Mouse (Mus musculus) erythroblast, adult 5-6 weeks (primary cell): ENCODE measurements around the gene P2rx5. TPM values are rescaled to one million over a fixed set of nuclear protein-coding genes. Genes with fewer than 3 reads are reported as not detected.
A peak's percentile ranks its signal among the peaks of the same experiment; 100 is the strongest.

Experiments used
- ATAC-seq: replicated peaks from 2 replicates; pipeline ENCODE4 v1.8.0; 2016; ENCODE audit warnings: moderate number of reproducible peaks, mild to moderate bottlenecking, moderate TSS enrichment, inconsistent platforms; ENCODE audit not compliant: poor library complexity, low FRiP score, severe bottlenecking
- total RNA-seq, 2 experiments: library from RNA; stranded (forward) in 1 of 2; stranded (reverse) in 1 of 2; fragments of 150-400 nt in 1 of 2; fragments of 200-764, 138-1000 nt in 1 of 2; gene quantifications; 2 replicates each; pipeline versions ENCODE4 v1.2.3 to v1.2.4; 2015 to 2017; ENCODE audit warnings: low replicate concordance in 2 of 2

Gene P2rx5
- total RNA-seq, 2 experiments from 2014 or later: not detected

DNA sequence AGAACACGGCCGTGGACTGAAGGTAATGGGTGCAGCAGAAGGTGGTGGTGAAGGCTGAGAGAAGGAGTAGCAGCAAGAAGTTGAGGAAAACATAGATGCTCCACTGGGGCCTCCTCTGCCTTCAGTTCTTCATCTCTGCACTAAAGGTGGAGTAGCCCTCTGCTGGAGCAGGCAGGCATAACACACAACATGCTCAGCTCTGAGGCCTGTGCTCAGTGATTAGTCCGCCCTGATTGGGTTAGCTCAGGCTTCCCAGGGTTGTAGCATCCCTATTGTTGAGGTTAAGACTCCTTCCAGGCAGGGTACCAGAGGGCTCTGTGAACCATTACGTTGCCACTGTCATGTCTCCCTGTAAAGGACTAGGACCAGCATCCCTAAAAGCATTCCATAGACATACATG lies 9.0 kb downstream of the P2rx5 start:
- peak; percentile 80 for ATAC-seq

DNA sequence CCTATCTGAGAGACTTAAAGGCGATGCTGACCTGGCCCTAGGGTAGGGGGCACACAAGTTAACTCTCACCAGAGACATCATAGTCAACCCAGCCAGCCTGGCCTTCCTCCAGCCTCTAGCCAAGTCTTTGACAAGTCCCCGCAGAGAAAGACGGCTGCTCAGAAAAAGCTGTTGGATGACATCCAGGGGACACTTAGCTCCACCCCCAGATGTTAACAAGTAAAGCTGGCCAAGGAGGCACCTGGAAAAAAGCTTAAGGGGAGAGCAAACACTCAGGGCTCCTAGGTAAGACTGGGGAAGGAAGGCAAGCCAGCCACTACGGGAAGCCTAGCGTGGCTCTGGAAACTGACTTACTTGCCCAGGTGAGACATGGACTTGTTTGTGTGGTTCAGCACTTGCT lies 12.0 kb downstream of the P2rx5 start:
- no peak for ATAC-seq

DNA sequence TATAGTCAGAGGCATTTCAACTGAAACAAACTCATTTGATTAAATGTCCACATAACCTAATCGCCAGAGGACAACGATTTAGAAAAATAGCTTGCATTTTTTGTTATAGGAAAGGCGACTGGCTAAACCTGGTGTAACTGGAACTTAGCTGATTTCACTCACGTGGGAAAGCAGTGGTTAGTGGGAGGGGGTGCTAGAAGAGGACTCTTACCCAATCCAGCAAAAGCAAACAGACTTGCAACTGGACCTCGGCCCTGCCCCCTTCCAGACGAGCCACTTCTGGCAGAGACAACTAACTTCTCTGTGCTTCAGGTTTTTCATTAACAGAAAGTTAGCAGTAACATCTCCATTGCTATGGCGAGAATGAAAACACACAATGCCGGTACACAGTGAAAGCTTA lies 15.4 kb downstream of the P2rx5 start:
- no peak for ATAC-seq

DNA sequence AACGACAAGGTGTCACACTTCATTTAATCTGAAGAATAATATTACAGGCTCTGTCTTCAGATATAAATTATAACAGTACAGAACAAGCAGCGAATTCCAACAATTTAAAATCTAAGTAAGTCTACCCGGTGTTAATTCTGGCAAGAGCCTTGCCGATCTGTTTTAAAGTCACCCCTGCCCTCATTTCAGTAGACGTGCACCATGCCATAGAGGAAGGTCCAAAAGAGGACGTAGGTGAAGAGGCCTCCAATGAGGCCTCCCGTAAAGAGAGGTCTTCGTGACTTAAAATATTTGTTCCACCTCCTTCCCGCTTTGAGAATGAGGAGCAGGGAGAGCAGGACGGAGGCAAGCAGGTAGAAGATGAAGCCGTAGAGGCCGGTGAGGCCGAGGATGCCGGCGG lies 16.0 kb downstream of the P2rx5 start:
- no peak for ATAC-seq

DNA sequence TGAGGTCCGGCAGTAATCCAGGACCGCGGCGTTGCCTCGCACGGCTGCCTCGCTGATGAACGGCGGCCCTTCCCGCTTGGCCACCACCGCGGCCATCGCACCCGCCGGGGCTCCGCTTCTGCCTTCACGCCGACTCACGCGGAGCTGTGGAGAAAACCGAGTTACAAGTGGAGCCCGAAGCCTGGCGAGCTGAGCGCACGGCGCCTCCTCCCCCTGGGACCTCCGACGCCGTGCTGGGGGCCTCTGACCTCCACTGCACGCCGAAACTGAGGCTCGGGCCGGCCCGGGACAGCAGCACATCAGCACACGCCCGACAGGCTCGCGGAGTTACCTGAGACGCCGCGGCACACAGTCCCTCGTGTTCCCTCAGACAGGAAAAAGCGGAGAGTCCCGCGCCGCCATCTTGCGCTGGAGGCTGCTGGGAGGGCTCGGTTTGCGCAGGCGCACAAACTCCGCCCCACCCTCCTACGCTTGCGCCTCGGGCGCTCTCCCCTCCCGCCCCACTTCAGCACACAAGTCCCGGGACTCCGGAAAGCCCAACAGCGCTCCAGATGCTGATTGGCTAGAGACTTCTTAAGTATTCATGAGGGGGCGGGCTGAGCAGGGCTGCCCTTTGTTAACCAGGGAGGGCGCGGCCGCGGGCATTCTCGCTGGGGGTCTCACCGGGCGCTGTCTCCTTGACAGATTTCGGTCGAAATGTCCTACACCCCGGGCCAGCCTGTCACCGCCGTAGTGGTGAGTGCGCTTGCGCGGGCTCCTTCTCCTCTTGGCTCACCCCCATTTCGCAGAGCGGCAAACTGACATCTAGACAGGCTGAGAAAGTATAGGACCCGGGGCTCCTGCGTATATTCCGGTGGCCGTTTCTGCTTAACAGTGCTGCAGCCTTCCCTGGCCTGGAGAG lies 16.6 kb downstream of the P2rx5 start, which contains the start of the genes Emc6 and Tax1bp3:
Gene Emc6 (minus strand): TSS at position 430 of the 901 bp plus-strand sequence.
Gene Tax1bp3 (plus strand): TSS at position 476 of the 901 bp plus-strand sequence.
- ATAC-seq: peak; percentile 96

DNA sequence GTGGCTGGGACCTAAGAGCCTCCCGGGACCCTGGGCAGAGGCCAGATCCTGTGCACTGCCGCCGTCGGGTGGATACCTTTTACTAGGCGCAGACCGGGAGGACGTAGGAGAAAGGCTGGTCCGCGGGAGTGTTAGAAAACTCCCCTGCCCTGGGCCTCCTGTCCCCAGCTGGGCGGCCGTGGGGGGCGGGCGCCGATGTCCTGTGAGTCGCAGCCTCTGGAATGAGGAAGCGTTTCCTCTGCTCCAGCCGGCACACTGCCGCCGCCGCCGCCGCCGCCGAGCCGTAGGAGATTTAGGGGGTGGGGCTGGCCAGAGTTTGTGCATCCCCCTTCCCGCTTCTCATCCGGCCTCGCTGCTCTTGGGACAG lies 17.3 kb downstream of the P2rx5 start:
- peak; percentile 38 for ATAC-seq

DNA sequence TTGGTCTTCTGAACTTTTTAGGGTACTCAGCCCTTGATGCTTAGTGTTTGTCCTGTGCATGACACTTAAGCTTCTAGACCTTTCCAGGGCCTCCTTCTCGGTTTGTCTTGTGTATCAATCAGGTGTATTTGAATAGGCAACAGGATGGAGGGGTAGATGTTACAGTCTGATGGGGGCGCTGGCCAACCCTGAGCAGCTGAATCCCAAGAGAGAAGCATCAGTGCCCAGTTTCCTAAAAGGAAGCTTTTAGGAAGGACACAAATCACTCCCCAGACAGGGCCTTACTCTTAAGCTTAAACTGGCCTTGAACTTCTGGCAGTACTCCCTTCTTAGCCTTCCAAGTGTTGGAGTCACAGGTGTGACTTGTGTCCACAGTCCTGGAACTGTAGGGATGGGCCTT lies 17.7 kb downstream of the P2rx5 start:
- no peak for ATAC-seq

DNA sequence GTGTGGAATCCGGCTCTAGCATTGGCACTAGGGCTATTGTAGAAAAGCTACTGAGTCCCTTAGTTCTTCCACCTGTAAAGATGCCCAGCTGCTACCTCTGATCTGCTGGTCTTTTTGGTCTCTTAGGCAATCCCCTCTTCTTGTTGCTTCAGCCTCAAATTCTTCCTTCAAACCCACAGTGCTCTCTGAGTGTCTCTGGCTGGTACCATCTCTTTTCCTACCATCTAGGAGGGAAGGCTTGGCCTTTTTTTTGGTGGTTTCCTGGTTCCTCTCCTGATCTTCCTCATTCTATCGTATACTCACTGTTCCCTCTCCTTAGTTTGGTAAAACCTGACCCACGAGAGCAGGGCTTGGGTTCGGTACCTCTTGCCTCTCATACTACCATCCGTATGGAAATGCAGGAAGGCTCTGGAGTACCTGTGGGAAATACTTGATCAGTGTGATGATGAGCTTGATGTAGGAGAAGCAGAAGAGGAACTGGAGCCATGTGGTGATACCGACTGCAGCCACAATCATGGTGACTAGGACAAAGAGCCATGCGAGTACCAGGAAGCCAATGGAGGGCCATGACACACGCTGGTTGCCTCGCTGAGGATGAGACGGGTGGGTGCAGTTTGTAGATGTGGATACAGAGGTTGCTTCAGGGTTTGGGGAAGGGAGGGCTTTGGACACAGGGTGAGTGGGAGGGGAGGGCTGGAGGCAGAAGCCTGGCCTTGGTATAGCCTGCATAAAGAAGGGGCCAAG lies 25.8 kb downstream of the P2rx5 start:
- no peak for ATAC-seq

DNA sequence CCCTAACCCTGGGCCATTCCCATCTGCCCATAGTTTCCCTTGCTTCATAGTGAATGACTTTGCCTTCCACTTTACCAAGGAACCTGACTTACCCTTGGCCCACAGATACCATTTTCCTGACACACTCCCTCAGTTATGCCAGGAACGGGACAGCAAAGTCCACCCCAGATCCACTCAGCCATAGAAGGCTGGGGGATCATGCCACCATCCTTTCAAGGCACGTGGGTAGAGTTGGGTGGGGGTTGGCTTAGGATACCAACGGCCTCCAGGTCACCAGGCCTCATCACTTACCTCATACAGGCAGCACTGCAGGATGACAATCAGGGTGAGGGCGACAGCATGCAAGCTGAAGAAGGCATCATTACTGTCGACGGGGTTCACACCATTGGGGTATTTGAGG lies 27.0 kb downstream of the P2rx5 start:
- no peak for ATAC-seq

DNA sequence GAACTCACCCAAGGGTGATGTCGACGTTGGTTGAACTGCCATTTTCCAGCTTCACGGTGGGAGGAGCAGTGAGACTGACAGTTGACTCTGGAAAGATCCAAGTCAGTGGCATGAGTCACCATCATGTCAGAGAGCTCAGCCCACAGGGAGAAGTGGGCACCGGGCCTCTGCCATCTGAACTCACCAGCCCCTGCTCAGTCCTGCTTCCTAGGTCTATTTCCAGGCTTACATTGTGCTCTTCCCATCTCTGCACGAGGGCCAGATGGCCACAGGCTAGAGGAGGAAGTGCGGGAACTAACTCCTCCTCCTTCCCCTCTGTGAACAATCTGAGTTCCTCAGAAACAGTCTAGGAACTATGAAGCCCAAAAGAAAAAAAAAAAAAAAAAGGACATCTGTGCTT lies 32.8 kb downstream of the P2rx5 start:
- no peak for ATAC-seq

DNA sequence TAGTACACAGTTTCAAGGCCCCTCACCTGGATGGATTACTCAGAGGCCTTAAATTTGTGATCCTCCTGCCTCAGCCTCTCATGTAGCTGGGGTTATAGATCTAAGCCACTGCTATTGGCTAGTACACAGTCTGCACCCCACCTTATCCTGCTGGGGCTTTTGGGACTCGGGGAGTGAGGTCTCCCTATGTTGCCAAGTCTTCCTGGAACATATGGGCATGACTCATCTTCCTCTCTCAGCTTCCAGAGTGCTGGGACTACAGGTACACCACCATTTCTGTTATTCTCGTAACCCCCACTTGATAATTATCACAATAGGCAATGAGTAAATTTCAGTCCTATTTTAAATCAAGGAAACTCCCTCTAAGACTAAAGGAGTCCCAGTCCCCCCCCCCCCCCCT lies 34.2 kb downstream of the P2rx5 start:
- ATAC-seq: no peak

DNA sequence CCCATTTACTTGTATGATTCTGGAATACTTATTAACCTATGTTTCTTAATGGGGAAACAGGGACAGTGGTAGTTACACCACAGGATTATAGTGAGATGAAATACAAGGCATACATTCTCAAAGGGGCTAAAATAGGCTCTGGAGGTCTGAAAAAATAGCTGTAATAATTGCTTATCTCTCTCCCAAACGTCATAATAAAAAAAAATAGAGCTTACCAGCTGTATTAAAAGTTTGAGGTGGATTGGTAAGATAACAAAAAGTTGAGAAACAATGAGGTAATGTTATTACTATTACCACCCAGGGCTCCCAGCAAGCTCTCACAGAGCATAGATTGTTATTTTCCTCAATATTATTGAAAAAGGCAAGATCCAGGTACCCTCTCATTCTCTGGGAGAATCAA lies 38.0 kb downstream of the P2rx5 start:
- ATAC-seq: no peak

DNA sequence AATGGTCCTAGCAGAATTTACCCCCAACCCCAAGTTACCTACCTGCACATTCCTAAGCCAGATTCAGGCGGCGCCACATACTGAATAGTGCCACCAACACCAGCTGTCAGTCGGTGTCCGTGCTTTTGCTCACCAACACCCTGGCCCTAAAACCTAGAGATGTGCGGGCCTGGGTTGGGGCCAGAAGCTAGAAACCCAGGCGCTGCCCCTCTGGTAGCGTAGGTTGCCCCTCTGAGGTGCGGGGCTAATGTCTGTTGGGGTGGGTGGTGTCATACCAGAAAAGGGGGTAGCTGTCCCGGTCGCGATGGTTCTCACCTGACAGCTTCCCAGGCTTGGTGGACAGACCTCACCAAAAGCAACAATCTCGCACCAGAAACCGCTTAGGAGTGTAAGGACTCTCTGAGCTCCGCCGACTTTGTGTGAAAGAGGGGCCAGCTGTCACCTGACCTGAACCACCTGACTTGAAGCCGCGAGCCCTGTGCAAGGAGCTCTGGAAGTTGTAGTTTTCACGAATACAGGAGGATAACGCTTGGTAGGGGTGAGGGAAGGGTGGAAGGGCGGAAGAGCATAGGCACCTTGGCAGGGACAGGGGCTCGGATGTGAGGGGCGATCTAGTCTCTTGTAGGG lies 38.5 kb downstream of the P2rx5 start, which contains the start of gene Ctns:
Gene Ctns (minus strand): TSS at position 440 of the 627 bp plus-strand sequence.
- peak; percentile 91 for ATAC-seq

DNA sequence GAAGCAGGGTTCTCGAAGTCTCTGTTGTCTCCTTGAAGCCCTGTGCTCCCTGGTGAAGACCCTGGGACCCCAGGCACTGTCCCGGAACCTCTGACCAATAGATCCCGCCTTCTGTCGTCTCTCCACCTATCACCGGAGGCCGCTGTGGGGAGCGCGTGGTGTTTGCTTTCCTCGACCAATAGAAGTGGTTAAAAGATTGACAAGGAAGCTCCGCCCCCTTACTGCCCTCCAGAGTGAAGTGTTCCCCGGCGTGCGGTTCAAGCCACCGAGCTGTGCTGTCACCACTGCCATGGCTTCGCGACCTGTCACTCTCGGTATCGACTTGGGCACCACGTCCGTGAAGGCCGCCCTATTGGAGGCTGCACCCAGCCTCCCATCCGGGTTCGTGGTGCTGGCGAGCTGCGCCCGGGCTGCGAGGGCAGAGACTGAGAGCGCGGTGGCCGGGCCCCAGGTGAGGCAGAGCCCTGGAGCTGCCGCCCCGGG lies 39.0 kb downstream of the P2rx5 start, which contains the start of gene Shpk:
Gene Shpk (plus strand): TSS at position 231 of the 483 bp plus-strand sequence.
- ATAC-seq: peak; percentile 96

DNA sequence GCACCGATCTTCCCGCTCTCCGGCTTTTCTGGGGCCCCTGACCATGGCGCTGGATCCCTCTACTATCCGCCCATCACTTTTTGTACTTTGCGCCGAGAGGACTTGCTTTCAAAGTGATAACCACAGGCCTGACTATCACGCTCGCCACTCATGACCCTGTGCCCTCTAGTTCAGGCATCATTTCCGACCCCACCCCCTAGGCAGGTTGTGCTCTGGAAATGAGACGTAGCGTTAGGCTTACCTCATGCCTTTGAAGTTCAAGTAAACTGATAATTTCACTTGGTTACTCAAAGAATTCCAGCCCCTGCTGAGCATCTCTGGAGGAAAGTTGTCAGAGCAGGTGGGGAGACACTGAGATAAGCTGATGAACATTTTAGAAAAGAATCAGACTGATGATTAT lies 39.7 kb downstream of the P2rx5 start:
- 0 out of 2 replicates have a peak, but pooled peaks have one; percentile 15 for ATAC-seq

DNA sequence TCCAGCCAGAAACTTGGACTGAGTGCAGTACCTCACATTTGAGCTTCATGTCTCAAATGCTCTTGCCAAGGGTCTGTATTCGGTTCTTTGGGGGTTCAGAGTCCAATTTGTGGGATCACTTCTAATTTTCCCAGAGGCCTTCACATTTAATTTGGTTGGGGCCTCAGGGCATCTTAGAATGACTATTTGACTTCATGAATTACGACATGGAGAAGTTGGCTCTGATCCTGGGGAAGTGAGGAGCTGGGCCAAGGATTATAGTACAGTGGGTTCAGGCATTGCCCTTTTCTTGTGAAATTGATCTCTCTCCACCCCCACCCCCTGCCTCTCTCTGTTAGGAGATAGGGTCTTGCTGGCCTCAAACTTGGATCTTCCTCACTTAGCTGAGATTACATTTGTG lies 40.8 kb downstream of the P2rx5 start:
- ATAC-seq: no peak

DNA sequence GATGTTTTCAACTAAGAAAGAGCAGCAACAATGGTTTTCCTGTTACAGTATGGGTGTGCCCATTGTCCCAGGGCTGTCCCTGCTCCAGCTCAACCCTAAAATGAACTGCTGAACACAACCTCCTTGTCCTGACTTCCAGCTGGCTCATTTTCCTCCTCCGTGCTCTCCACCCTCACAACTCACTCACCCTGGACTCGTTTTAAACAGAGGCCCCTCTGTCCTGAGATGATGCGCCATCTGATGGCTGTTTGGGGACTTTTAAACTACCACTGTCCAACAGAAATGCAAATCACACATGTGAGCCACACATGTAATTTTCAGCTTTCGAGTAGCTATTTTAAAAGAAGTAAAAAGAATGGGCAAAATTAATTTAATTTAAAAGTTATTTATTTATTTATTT lies 41.4 kb downstream of the P2rx5 start:
- no peak for ATAC-seq

DNA sequence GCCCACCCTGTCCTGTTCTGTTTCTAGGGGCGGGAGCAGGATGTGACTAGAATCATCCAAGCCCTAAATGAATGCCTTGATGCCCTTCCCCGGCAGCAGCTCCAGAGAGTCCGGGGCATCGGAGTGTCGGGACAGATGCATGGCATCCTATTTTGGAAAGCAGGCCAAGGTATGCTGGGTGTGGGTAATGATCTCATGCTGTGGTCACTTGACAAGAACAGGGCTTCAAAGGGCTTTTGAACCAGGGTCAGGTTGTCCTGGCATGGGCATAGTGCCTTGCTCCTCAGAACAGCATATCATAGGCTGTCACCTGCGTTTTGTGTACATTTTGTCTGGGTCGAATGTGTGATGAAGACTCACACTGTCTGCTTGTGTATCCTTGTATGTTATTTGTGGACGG lies 43.7 kb downstream of the P2rx5 start:
- no peak for ATAC-seq

DNA sequence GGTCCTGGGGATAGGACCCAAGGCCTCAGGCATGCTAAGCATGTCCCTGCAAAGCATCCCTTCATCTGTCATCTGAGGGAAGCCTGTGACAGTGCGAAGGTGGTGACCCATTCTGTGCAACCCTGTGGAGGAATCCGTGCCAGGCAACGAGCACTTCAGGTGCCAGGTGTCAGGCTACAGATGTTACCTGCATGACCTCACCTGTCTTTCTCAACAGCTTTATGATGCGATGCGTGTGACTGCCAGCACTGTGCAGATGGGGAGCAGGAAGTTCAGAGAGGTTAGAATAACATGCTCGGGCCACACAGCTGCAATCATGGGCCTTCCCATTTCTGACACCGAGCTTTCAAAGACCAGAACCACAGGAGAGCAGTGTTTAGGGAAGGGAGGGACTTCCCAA lies 45.0 kb downstream of the P2rx5 start:
- ATAC-seq: no peak

DNA sequence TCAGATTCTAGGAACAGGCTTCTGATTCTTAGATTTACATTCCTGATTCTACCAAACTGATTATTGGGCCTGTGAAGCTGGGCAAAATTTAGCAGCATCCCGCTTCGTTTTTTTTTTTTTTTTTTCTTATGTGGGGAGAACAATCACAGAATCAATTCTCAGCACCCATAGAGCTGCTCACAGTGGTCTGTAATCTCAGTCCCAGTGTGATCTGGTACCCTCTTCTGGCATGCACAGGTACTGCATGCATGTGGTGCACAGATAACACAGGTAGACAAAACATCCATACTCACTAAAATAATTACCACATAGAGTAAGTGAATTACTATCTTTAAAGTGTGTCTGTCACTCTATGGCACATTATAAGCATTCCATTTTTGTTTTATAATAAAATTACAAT lies 47.4 kb downstream of the P2rx5 start:
- no peak; the same call in 1 of the 2 replicates for ATAC-seq
